Mouse (Mus musculus): ENCODE measurements around the gene Ddx3y.

Gene Ddx3y

GRCm38 (mm10) chrY:1286171-1286795 lies at the start of gene Ddx3y:
Gene Ddx3y, minus strand, starts transcription at chrY:1286629.
- DNase-seq (ENCODE audit: low spot score) = peak; percentile 81

- DNase-seq (ENCODE audit: low spot score) = no peak
Observed at GRCm38 (mm10) chrY:1293708-1294107, 7.3 kb upstream of the Ddx3y start.

- peak; percentile 19 for DNase-seq (ENCODE audit: low spot score)
Observed at GRCm38 (mm10) chrY:1285735-1286134, 694 bp downstream of the Ddx3y start.

- no peak for DNase-seq (ENCODE audit: low spot score)
Observed at GRCm38 (mm10) chrY:1246117-1246516, 40.3 kb downstream of the Ddx3y start.

- peak; percentile 79 for DNase-seq (ENCODE audit: low spot score)
Observed at GRCm38 (mm10) chrY:1245426-1245863, 41.0 kb downstream of the Ddx3y start, which contains the start of gene Uty. Gene Uty, minus strand, starts transcription at chrY:1245759.

GRCm38 (mm10) chrY:1244940-1245339 lies 41.5 kb downstream of the Ddx3y start:
- DNase-seq (ENCODE audit: low spot score) = no peak

- peak; percentile 0 for DNase-seq (ENCODE audit: low spot score)
Observed at GRCm38 (mm10) chrY:1244421-1244820, 42.0 kb downstream of the Ddx3y start.

- DNase-seq (ENCODE audit: low spot score) = no peak
Observed at GRCm38 (mm10) chrY:1220001-1220400, 66.4 kb downstream of the Ddx3y start.
